Mouse (Mus musculus) stomach, embryonic 14.5 days (tissue): ENCODE measurements around the gene Fam217a. TPM values are rescaled to one million over a fixed set of nuclear protein-coding genes. Genes with fewer than 3 reads are reported as not detected.
"Not testable (repeated sequence)": the region's sequence is repeated elsewhere in the genome, so short reads cannot be mapped to it uniquely, and the experiment has no call there.

ENCODE experiments used
- ATAC-seq: fragments of 200-750 bp; cut with Nextera tagmentation; 2 replicates; pipeline ENCODE4 v1.8.0; 2017; ENCODE audit warnings: low read depth, moderate TSS enrichment; ENCODE audit not compliant: insufficient number of reproducible peaks, insufficient read depth, low FRiP score
- H3K27ac ChIP-seq: fragments of 300-500 bp; sonication (generic); 2 replicates; pipeline ENCODE4 v1.5.1; 2014; ENCODE audit warnings: mild to moderate bottlenecking, low read length, moderate library complexity, mixed read lengths
- H3K27me3 ChIP-seq: fragments of 300-500 bp; sonication (generic); 2 replicates; pipeline ENCODE4 v1.6.1; 2014; ENCODE audit warnings: low read length, control low read depth, mixed read lengths; ENCODE audit not compliant: control insufficient read depth, insufficient read depth
- H3K36me3 ChIP-seq: fragments of 300-500 bp; sonication (generic); 2 replicates; pipeline ENCODE4 v1.6.1; 2014; ENCODE audit warnings: mild to moderate bottlenecking, control low read depth, low read length, moderate library complexity, mixed read lengths; ENCODE audit not compliant: control insufficient read depth, insufficient read depth
- H3K4me1 ChIP-seq: fragments of 300-500 bp; sonication (generic); 2 replicates; pipeline ENCODE4 v1.6.1; 2014; ENCODE audit warnings: low read length, control low read depth, mixed read lengths; ENCODE audit not compliant: control insufficient read depth, insufficient read depth
- H3K4me2 ChIP-seq: fragments of 300-500 bp; sonication (generic); replicated peaks from 2 replicates; pipeline ENCODE4 v1.6.1; 2014; ENCODE audit warnings: low read depth, low read length, control low read depth
- H3K4me3 ChIP-seq: fragments of 300-500 bp; sonication (generic); 2 replicates; pipeline ENCODE4 v1.5.1; 2014; ENCODE audit warnings: low read depth, low read length, control low read depth
- H3K9ac ChIP-seq: fragments of 300-500 bp; sonication (generic); replicated peaks from 2 replicates; pipeline ENCODE4 v1.6.1; 2014; ENCODE audit warnings: low read depth, mild to moderate bottlenecking, control low read depth, low read length, moderate library complexity, mixed read lengths
- H3K9me3 ChIP-seq: fragments of 300-500 bp; sonication (generic); 2 replicates; pipeline ENCODE4 v1.6.1; 2016; ENCODE audit warnings: low read depth, low read length, control low read depth; ENCODE audit not compliant: control insufficient read depth
- WGBS: fragments of 180-500 bp; shearing (Covaris S2); extraction: QIAGEN DNeasy Blood & Tissue Kit; methylation state at CpG from one replicate; pipeline ENCODE4 v1.1.7; 2014; 5-methylcytosine and 5-hydroxymethylcytosine counted together
- polyA plus RNA-seq: library from polyadenylated mRNA; unstranded; fragments of >200 nt; fragmentation: Nextera tagmentation; extraction: Ambion mirVana; gene quantifications from 2 replicates; pipeline ENCODE4 v1.2.1, GENCODE M21; 2014

The Fam217a gene
- polyA plus RNA-seq, 1 experiment from 2014 or later = 0.93 TPM

DNA sequence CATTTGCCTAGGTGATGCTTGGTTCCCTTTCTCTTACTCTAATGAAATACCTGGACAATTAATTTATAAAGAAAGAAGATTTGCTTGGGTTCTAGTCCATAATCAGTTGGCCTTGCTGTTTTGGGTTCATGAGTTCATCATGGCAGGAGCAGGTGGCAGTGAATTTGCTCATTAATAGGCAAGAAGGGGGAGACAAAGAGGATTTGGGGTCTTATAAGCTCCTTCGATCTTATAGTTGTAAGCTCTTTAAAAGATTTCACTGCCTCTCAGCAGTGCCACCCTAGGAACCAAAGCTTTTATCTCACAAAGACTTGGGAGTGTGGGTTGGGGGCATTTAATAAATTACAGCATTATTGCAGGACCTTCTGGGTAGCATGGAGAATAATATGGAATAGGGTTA lies 31.2 kb downstream of the Fam217a start:
- Histone ChIP-seq H3K27me3 (no peaks in the 10 kb centered on the region), H3K27ac (no peak overlapping the region), H3K9ac (no peak overlapping the region), H3K36me3 (peaks cover 87% of the 10 kb centered on the region), H3K4me1 (no peaks in the 10 kb centered on the region), H3K9me3 (no peaks in the 10 kb centered on the region), H3K4me3 (no peak overlapping the region), H3K4me2 (no peak overlapping the region)
- ATAC-seq = no peak
- 91% methylated on average over 1 of the region's 1 CpGs for WGBS

DNA sequence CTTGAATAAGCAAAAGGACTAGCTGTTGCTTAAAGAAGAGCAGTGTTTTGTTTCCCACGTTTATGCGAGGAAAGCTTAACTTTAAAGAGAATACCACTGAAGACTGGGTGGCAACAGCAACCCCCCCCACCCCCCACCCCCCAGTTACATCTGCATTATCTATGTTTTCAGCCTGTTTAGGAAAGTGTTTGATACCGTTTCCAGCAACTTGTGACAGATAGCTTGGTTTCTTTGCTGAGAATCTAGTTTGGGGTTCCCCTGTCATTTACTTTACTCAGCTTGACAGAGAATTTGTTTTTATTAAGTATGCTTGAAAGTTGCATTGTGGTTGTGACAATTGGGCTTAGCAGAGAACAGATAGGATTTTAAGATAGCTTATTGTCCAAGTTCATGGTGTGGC lies 47.6 kb downstream of the Fam217a start:
- H3K9ac ChIP-seq = peak overlapping the region; percentile 97
- H3K4me2 ChIP-seq = peak overlapping the region; percentile 82
- H3K27me3 ChIP-seq = no peaks in the 10 kb centered on the region
- no peak for ATAC-seq
- H3K36me3 ChIP-seq = no peaks in the 10 kb centered on the region
- 1% methylated on average over 3 of the region's 3 CpGs for WGBS
- no peaks in the 10 kb centered on the region for H3K9me3 ChIP-seq
- H3K4me1 ChIP-seq = peaks cover 14% of the 10 kb centered on the region
- H3K4me3 ChIP-seq = peak overlapping the region; percentile 98
- no peak overlapping the region for H3K27ac ChIP-seq

DNA sequence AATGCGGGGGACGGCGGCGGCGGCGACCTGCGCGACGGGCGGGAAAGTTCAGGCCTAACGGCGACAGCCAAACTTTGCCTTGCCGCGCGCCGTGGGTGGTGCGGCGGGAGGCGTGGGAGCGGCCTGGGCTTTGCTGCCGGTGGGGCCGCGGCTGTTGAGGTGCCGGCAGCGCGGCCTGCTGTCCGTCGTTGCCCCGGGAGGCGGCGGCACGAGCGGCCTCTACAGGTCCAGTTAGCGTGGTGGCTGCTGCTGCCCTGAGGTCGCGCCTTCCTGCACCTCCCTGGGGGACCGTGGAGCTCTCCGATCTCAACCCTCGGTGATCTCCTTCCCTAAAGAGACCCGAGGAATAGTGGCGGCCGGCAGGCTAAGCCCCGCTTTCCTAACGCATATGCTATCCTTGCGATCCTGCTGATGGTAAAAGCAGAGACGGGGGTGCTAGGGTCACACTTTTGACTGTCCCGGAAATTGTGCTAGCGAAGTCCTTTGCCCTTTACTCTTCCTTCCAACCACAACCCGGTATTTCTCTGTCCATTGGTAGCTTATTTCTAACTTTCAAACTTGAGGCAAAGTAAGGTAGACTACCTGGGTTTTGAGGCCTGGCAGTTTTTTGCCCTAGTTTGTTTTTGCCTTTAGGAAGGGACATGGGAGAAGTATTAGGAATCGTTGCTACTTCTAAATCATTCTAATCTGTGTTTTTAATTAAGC lies 48.2 kb downstream of the Fam217a start:
- Histone ChIP-seq H3K4me3 (peak overlapping the region; percentile 98), H3K4me1 (peaks cover 14% of the 10 kb centered on the region), H3K27ac (peak overlapping the region; percentile 99), H3K36me3 (no peaks in the 10 kb centered on the region), H3K4me2 (peak overlapping the region; percentile 82), H3K27me3 (no peaks in the 10 kb centered on the region), H3K9me3 (no peaks in the 10 kb centered on the region), H3K9ac (peak overlapping the region; percentile 97)
- under 1% methylated on average over 44 of the region's 50 CpGs for WGBS
- peak; percentile 34 for ATAC-seq

DNA sequence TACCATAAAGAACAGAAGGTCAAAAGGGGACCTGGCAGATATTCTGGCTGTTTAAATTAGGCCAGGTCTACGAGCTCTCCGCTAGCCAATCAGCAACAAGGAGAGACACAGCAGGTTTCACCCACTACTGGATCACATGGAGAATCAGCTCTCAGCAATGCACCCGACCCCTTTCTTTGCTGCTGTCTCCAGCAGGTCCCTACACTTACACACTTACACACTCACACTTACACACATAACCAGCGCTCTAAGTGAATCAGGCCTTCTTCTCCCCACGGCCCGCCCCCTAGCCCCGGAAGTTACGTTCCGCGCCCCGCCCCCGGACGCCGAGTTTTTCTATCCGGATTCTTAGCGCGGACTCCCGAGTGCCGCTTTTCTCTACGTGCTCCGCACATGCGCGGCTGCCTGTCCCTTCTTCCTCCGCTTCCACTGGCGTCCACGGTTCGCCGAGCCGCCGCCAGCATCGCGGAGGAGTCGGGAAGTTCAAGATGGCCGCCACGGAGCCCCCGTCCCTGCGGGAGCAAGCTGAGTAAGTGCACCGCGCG lies 48.9 kb downstream of the Fam217a start, which contains the start of gene Prpf4b:
Gene Prpf4b (plus strand): TSS at position 137 of the 545 bp plus-strand sequence.
- peak within 1 kb of the TSS; percentile 82 for H3K4me2 ChIP-seq
- H3K4me3 ChIP-seq = peak within 1 kb of the TSS; percentile 98
- H3K4me1 ChIP-seq = peaks cover 14% of the 10 kb centered on the region
- H3K9ac ChIP-seq = peak within 1 kb of the TSS; percentile 97
- under 1% methylated on average over 40 of the region's 40 CpGs for WGBS
- peak within 1 kb of the TSS; percentile 99 for H3K27ac ChIP-seq
- no peaks in the 10 kb centered on the region for H3K9me3 ChIP-seq
- no peaks in the 10 kb centered on the region for H3K36me3 ChIP-seq
- no peaks in the 10 kb centered on the region for H3K27me3 ChIP-seq
- ATAC-seq = peak; percentile 84

DNA sequence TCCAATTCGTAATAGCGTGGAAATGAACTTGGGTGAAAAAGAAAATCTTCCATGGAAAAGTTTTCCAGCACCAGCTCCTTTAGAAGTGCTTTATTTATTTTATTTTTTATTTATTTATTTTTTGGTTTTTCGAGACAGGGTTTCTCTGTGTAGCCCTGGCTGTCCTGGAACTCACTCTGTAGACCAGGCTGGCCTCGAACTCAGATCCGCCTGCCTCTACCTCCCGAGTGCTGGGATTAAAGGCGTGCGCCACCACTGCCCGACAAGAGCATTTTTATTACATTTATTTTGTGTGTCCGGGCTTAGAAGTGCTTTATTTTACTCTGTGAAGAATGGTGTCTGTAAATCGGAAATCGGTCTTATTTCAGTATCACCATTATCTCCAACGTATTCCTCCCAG lies 49.4 kb downstream of the Fam217a start:
- ATAC-seq, H3K36me3 ChIP-seq, H3K9me3 ChIP-seq, H3K27me3 ChIP-seq: not testable (repeated sequence)
- Histone ChIP-seq H3K27ac (peak overlapping the region; percentile 99), H3K4me2 (peak overlapping the region; percentile 61), H3K4me3 (peak overlapping the region; percentile 98), H3K4me1 (peaks cover 14% of the 10 kb centered on the region), H3K9ac (peak overlapping the region; percentile 97; the same call in 1 of the 2 replicates)
- WGBS = 16% methylated on average over 13 of the region's 13 CpGs

DNA sequence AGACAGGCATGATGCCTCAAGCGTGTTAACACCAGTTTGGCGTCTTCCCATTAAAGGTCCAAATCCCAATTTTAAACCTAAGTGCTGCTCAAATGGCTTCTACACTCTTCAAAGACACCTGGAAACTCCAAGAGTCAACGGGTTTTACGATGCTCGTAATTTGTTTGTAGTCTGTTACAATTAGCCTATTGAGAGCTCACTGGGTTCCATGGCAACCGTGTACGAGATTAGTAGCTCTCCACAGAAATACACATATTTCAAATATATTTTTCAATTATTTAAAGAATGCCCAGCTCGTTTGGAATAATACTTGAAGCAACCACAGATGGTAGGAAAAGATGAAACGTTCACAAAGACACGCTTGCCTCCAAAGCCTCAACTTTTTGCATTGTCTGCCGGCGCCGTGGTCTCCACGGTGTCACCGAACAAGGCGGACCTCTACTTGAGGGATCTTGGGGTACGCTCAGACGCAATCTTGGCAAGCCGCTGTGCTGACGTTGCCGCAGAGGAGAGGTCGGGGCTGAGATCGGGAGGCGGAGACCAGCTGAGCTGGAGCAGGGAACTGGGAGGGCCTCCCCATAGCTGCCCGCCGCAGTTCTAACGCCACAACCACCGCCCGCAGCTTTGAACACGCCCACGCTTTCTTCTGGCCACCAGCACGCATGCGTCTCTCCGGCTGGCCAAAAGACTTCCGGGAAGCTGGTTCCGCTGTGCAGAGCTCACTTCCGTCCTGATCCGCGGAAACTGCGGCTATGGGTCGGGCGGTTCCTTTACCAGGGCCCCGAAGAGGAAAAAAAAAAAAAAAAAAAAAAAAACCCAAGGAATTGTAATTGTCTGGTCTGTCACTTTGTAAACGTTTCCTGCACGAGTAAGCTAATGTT lies 50.1 kb downstream of the Fam217a start:
- H3K4me3 ChIP-seq = peak overlapping the region; percentile 98
- no peaks in the 10 kb centered on the region for H3K36me3 ChIP-seq
- H3K27ac ChIP-seq = peak overlapping the region; percentile 99
- peak; percentile 93 for ATAC-seq
- no peaks in the 10 kb centered on the region for H3K9me3 ChIP-seq
- no peaks in the 10 kb centered on the region for H3K27me3 ChIP-seq
- WGBS = 2% methylated on average over 45 of the region's 45 CpGs
- peaks cover 14% of the 10 kb centered on the region for H3K4me1 ChIP-seq
- H3K9ac ChIP-seq = peak overlapping the region; percentile 22; the same call in 1 of the 2 replicates
- peak overlapping the region; percentile 61 for H3K4me2 ChIP-seq

DNA sequence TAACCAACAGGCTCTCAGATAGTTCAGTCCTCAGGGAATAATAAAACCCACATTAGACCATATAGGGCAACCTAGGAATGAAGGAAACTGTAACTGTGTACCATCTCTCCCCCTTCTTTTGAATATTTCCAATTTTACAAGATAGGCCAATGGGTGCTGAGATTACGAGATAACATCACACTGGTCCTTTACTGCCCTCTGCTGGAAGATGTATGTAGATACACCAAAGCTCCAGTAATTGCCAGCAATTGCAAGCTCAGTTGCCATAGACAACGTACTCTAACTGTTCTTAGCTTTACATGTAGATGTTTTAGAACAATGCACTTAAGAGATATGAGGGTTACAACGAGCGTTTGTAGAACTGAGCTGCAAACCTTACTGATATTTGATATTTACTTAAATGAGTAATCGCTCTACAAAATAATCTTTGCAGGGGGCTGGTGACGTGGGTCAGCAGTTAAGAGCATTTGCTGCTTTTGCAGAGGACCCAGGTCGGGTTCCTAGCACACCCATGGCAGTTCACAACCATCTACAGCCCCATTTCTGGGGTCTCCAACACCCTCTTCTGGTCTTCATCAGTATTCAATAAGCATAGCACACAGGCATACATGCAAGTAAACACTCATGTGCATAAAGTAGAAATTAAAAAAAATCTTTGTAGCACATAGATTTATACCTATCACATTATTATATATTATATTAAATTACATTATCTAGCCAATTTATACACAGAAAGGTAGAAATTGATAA lies 59.5 kb downstream of the Fam217a start:
- no peak overlapping the region for H3K27ac ChIP-seq
- no peaks in the 10 kb centered on the region for H3K4me1 ChIP-seq
- H3K9me3 ChIP-seq = no peaks in the 10 kb centered on the region
- no peaks in the 10 kb centered on the region for H3K36me3 ChIP-seq
- peak; percentile 33; the same call in 1 of the 2 replicates for ATAC-seq
- 40% methylated on average over 7 of the region's 7 CpGs for WGBS
- no peaks in the 10 kb centered on the region for H3K27me3 ChIP-seq
- no peak overlapping the region for H3K4me2 ChIP-seq
- H3K9ac ChIP-seq = no peak overlapping the region
- H3K4me3 ChIP-seq = no peak overlapping the region

DNA sequence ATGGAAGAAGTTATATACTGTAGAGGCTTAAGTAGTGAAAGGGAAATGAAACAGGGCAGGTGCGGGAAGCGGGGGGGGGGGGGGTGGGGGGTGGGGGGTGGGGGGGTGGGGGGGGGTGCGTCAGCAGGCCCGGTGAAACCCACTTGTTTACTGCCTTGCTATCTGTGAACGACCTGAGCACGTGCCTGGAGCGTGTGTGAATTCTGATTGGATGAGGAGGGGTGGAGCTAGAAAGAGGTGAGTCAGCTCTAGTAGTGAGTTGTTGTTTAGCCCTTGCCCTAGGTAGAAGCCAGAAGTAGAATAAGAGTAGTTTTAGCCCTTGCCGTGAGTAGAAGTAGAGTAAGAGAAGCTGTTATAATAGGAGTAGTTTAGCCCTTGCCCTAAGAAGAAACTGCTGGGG lies 62.9 kb downstream of the Fam217a start:
- H3K9me3 ChIP-seq, ATAC-seq, H3K27ac ChIP-seq, H3K36me3 ChIP-seq, H3K4me3 ChIP-seq, H3K4me2 ChIP-seq, H3K4me1 ChIP-seq, H3K27me3 ChIP-seq, H3K9ac ChIP-seq: not testable (repeated sequence)
- 40% methylated on average over 7 of the region's 8 CpGs for WGBS
